Mouse (Mus musculus): Measurements from ENCODE around the gene Fam173a.

Gene Fam173a

GRCm38 (mm10) chr17:25792615-25793014, at the start of gene Fam173a:
TSS of gene Fam173a (minus strand) at chr17:25792901.
- peak in 1 of 2 experiments; percentile 63 for DNase-seq (ENCODE audit: low spot score in 2 of 2)

GRCm38 (mm10) chr17:25841117-25841880, 48.6 kb upstream of the Fam173a start, which contains the start of gene Gm20683:
TSS of gene Gm20683 (minus strand) at chr17:25841763.
- no peak for DNase-seq (ENCODE audit: low spot score in 2 of 2)

GRCm38 (mm10) chr17:25840519-25840918, 47.8 kb upstream of the Fam173a start:
- no peak for DNase-seq (ENCODE audit: low spot score in 2 of 2)

- no peak for DNase-seq (ENCODE audit: low spot score in 2 of 2)
Measured at GRCm38 (mm10) chr17:25839455-25840235, 46.9 kb upstream of the Fam173a start.

GRCm38 (mm10) chr17:25838904-25839303, 46.2 kb upstream of the Fam173a start:
- DNase-seq (ENCODE audit: low spot score in 2 of 2) = no peak

- DNase-seq (ENCODE audit: low spot score in 2 of 2) = no peak
Measured at GRCm38 (mm10) chr17:25837533-25837932, 44.8 kb upstream of the Fam173a start.

GRCm38 (mm10) chr17:25837076-25837410, 44.3 kb upstream of the Fam173a start, which contains the start of gene Rhbdl1:
TSS of gene Rhbdl1 (minus strand) at chr17:25837295.
- peak; percentile 67 to 72 for DNase-seq (ENCODE audit: low spot score in 2 of 2)

- DNase-seq (ENCODE audit: low spot score in 2 of 2) = no peak
Measured at GRCm38 (mm10) chr17:25836397-25837075, 43.8 kb upstream of the Fam173a start.

GRCm38 (mm10) chr17:25835816-25836215, 43.1 kb upstream of the Fam173a start:
- no peak for DNase-seq (ENCODE audit: low spot score in 2 of 2)

GRCm38 (mm10) chr17:25835301-25835700, 42.6 kb upstream of the Fam173a start:
- no peak for DNase-seq (ENCODE audit: low spot score in 2 of 2)

GRCm38 (mm10) chr17:25834595-25835222, 42.0 kb upstream of the Fam173a start:
- DNase-seq (ENCODE audit: low spot score in 2 of 2) = no peak

- no peak for DNase-seq (ENCODE audit: low spot score in 2 of 2)
Measured at GRCm38 (mm10) chr17:25833961-25834594, 41.4 kb upstream of the Fam173a start.

GRCm38 (mm10) chr17:25833291-25833663, 40.6 kb upstream of the Fam173a start, which contains the start of gene Stub1:
TSS of gene Stub1 (minus strand) at chr17:25833404.
- DNase-seq (ENCODE audit: low spot score in 2 of 2) = peak in 1 of 2 experiments; percentile 77

GRCm38 (mm10) chr17:25832436-25833290, 40.0 kb upstream of the Fam173a start:
- peak; percentile 95 to 96 for DNase-seq (ENCODE audit: low spot score in 2 of 2)

GRCm38 (mm10) chr17:25831451-25832281, 39.0 kb upstream of the Fam173a start:
- no peak for DNase-seq (ENCODE audit: low spot score in 2 of 2)

GRCm38 (mm10) chr17:25830806-25831431, 38.2 kb upstream of the Fam173a start:
- no peak for DNase-seq (ENCODE audit: low spot score in 2 of 2)

GRCm38 (mm10) chr17:25830200-25830753, 37.6 kb upstream of the Fam173a start:
- DNase-seq (ENCODE audit: low spot score in 2 of 2) = no peak

- DNase-seq (ENCODE audit: low spot score in 2 of 2) = no peak
Measured at GRCm38 (mm10) chr17:25829558-25830017, 36.9 kb upstream of the Fam173a start.

Data from frontal cortex, postnatal 25 days (tissue).